Mouse (Mus musculus): ENCODE measurements at regions not wholly inside any gene's neighbourhood (a gene's known extent, or its start where the extent isn't known, plus 50 kb on each side); places are given as distances from the start of the nearest gene placed in this dataset.
"Not testable (repeated sequence)": the region's sequence is repeated elsewhere in the genome, so short reads cannot be mapped to it uniquely, and the experiment has no call there.

GRCm38 (mm10) chr16:15175516-15175915 is 141.7 kb upstream of the Gm21897 start:
- DNase-seq (ENCODE audit: low spot score), result no peak

GRCm38 (mm10) chr16:15185714-15186113 is 131.5 kb upstream of the Gm21897 start:
- no peak for DNase-seq (ENCODE audit: low spot score)

GRCm38 (mm10) chr16:15194926-15195711 is 122.1 kb upstream of the Gm21897 start:
- DNase-seq (ENCODE audit: low spot score), result no peak

DNA sequence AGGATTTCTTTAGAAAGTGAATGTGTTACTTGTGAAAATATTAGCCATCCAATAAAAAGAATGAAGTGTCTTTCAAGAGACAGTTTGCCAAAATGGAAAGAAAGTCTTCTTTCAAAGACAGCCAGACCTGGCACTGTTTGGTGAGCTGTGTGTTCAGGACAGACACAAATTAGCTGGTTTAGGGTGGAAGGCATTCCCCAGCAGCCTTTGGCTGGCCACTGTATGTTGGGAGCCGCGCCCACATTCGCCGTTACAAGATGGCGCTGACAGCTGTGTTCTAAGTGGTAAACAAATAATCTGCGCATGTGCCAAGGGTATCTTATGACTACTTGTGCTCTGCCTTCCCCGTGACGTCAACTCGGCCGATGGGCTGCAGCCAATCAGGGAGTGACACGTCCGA is 121.3 kb upstream of the Gm21897 start:
- not testable (repeated sequence) for DNase-seq (ENCODE audit: low spot score)

- DNase-seq (ENCODE audit: low spot score), result no peak
Observed at GRCm38 (mm10) chr16:15196855-15197254, 120.4 kb upstream of the Gm21897 start.

- no peak for DNase-seq (ENCODE audit: low spot score)
Observed at GRCm38 (mm10) chr16:15215921-15216320, 101.3 kb upstream of the Gm21897 start.

- DNase-seq (ENCODE audit: low spot score), result no peak
Observed at GRCm38 (mm10) chr16:15220961-15221547, 96.2 kb upstream of the Gm21897 start.

- DNase-seq (ENCODE audit: low spot score), result no peak
Observed at GRCm38 (mm10) chr16:15237836-15238235, 79.4 kb upstream of the Gm21897 start.

DNA sequence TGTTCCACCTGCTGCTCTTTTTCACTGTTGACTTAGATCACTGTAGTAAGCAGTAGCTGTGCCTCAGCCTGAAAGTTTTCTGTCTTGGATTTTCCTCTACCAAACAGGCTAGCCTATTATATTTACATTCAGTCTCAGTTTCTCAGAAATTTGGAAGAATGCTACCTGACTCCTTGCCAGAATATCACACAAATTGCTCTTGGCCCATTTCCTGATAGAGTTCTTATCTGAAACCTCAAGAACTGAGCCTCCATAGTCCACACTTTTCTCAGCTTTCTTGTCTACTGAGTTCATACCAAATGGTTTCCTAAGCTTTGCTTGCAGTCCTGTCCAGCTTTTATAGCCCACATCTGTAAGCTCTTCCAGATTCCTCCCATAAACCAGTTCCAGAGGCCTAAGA is 78.8 kb upstream of the Gm21897 start:
- DNase-seq (ENCODE audit: low spot score), result no peak

DNA sequence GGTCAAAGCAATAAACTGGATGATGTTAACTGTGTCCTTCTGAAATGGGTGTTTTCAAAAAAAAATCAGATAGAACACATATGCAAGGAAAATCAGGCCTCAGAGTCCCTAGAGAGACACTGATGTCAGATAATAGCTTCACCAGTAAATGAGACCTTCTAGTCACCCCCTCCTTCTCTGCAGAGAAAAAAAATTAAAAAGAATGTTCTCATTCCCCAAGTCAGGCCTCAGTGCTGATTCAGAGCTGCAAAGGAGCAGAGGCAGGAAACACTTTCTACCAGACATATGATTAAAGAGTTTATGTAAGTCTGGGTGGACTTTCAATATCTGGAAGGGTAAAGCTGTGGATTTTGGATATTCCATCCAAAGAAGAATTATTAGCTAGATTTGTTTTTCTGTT is 67.1 kb upstream of the Gm21897 start:
- no peak for DNase-seq (ENCODE audit: low spot score)

DNA sequence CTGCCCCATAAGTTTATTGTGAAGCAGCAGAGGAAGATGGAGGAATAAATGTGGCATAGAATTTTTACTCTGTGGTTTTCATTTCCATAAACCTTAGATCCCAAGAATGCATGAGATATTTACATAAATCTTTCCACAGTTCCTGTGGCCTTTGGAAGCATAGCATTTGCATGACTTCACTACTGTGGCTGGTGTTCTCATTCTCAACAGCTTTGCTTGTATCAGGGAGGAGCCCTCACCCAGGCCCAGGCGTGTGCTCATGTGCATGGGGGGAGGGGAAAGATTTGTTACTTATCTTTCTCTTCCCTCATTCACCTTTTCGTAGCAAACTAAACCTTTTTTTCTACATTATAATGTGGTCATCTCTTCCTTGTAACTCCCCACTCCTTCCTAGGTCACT is 65.6 kb upstream of the Gm21897 start:
- no peak for DNase-seq (ENCODE audit: low spot score)

GRCm38 (mm10) chr16:15252666-15253347 is 64.5 kb upstream of the Gm21897 start:
- no peak for DNase-seq (ENCODE audit: low spot score)

DNA sequence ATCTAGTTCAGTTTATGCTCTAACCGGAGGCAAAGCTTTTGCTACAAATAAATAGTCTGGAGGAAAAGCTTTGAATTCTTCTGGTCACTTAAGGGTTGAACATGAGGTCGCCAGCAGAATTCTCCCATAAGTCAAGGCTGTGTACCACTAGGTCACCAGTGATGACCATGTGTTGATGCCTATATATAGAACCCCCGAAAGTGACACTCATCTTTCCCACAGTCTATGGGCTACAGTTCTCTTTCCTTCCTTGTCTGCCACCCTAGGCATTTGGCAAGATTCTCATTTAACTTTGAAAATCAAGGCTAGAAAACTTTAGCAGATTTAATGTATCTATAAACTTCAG is 63.9 kb upstream of the Gm21897 start:
- DNase-seq (ENCODE audit: low spot score), result no peak

DNA sequence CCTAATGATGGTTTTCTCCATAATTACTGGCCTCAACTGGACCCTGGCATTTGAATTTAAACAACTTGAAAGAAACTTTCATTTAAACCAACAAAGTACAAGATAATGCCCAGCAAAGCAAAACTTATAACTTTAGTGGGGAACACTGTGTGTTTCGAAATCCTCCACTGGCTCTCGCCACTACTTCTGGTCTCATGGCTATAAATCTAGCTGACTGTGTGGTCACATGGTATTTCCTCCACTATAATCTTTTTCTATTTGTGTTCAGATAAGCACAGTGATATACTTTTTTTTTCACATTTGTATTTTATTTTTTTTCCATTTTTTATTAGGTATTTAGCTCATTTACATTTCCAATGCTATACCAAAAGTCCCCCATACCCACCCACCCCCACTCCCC is 62.6 kb upstream of the Gm21897 start:
- DNase-seq (ENCODE audit: low spot score), result no peak

- DNase-seq (ENCODE audit: low spot score), result no peak
Observed at GRCm38 (mm10) chr16:15259474-15259873, 57.8 kb upstream of the Gm21897 start.

DNA sequence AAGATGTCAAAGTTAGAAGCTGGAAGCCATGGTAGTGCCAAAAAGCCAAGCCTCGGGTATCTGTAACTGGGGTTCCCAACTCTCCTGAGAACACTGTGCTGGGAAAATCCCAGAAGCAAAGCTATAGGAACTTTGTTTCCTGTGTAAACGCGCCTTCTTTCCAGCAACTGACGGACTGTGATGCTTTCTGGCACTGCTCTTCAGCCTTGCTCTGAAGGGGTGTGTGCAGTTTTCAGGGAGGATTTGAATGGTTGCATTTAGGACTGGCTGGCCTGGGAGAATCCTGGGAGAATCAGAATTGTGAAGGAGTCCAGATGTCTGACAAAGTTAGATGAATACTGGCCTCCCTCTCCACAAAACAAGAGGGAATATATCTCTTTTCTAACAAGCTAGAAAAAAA is 57.2 kb upstream of the Gm21897 start:
- DNase-seq (ENCODE audit: low spot score), result no peak
